Mouse (Mus musculus): Measurements from ENCODE around the gene Klhl10.
A peak's percentile ranks its signal among the peaks of the same experiment; 100 is the strongest.

DNA sequence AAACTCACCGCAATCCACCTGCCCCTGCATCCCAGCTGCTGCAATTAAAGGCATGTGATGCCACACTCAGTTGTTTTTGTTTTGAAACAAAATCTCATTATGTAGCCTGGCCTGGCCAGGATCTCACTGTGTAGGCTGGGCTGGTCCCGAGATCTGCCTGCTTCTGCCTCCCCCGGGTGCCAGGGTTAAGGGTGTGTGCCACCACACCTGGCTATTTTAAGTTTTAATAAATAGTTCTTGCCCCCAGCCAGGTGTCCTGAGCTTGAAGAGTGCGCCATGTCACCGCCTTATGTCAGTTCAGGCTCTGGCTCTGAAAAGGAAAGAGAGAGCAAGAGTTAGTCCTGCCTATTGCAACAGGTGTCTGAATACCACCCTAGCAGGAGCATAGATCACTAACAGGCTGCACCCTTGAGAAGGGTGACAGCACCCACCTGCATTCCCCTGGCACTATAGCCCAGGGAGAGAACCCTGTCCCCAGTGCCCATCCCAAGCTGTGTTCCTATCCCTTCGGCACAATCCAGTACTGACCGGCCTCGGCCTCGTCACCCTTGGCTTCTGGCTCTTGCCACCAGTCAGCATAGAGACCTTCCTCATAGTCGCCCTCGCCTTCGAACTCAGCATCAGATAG, 32.8 kb upstream of the Klhl10 start:
- TF ChIP-seq POLR2A (IDR thresholded peaks at IDR 0.05; ENCODE audit: insufficient read length, low read depth) (no peak), MAX (IDR thresholded peaks at IDR 0.05; ENCODE audit: low read depth) (no peak), E2F4 (IDR thresholded peaks at IDR 0.05; ENCODE audit: insufficient read depth) (no peak), MYOD1 (IDR thresholded peaks at IDR 0.05; ENCODE audit: control insufficient read depth in 1 of 3, insufficient read length in 2 of 3, low read depth in 2 of 3) (peak in 1 of 3 experiments; percentile 40), TCF3 (IDR thresholded peaks at IDR 0.05; ENCODE audit: insufficient read length, low read depth) (no peak), USF1 (IDR thresholded peaks at IDR 0.05; ENCODE audit: low read depth) (no peak), POLR2AphosphoS2 (IDR thresholded peaks at IDR 0.05; ENCODE audit: insufficient read length, low read depth) (no peak), CEBPB (IDR thresholded peaks at IDR 0.05; ENCODE audit: insufficient read depth, poor library complexity, severe bottlenecking) (no peak), MYOG (IDR thresholded peaks at IDR 0.05; ENCODE audit: control insufficient read depth in 1 of 3, insufficient read depth in 1 of 3, insufficient read length in 2 of 3, low read depth in 2 of 3) (peak in 1 of 3 experiments; percentile 17), TCF12 (IDR thresholded peaks at IDR 0.05; ENCODE audit: insufficient read depth, poor library complexity, severe bottlenecking) (no peak), REST (IDR thresholded peaks at IDR 0.05; ENCODE audit: insufficient read depth, insufficient read length) (no peak)
